Mouse (Mus musculus): ENCODE measurements around the gene Tsen2.

GRCm38 (mm10) chr6:115559651-115560632 is 15.5 kb downstream of the Tsen2 start:
- TF ChIP-seq CTCF (conservative IDR thresholded peaks at IDR 0.05; ENCODE audit: low read length): no peak
- no peak for TF ChIP-seq POU5F1 (IDR thresholded peaks at IDR 0.05; ENCODE audit: borderline replicate concordance, low read length)
- no peak for TF ChIP-seq NANOG (IDR thresholded peaks at IDR 0.05; ENCODE audit: borderline replicate concordance, low read length)
